In genomic region chr7:87246580-87246934, GRCm38 (mm10) we compare ENCODE assay signal across 8 mouse cellular contexts. TPM values are rescaled to one million over a fixed set of nuclear protein-coding genes. Genes with fewer than 3 reads are reported as not detected.
A peak's percentile ranks its signal among the peaks of the same experiment; 100 is the strongest.
DNase-seq lines count a peak whose midpoint lies in the region; ATAC-seq and TF ChIP-seq lines count a peak whose summit lies in the region.

No protein-coding gene starts in this region.

- H3K9me3 ChIP-seq in embryonic facial prominence, embryonic 10.5 days = no peaks in the 10 kb centered on the region
- H3K9me3 ChIP-seq in heart, embryonic 11.5 days (replicated peaks; ENCODE audit: control insufficient read depth, low read length) = no peaks in the 10 kb centered on the region
- no peaks in the 10 kb centered on the region for H3K9me3 ChIP-seq in kidney, embryonic 14.5 days (ENCODE audit: control insufficient read depth, low read length)
- no peaks in the 10 kb centered on the region for H3K9me3 ChIP-seq in lung, postnatal 0 days (ENCODE audit: low read length)

- TF ChIP-seq EP300 in lung, postnatal 0 days (IDR thresholded peaks at IDR 0.05) = no peak

- H3K9ac ChIP-seq in heart, embryonic 11.5 days (ENCODE audit: low read depth, low read length) = peak overlapping the region; percentile 85
- peak overlapping the region; percentile 83 for H3K9ac ChIP-seq in kidney, embryonic 14.5 days (ENCODE audit: low read depth, low read length)
- peak overlapping the region; percentile 44; the same call in 1 of the 2 replicates for H3K9ac ChIP-seq in lung, postnatal 0 days (replicated peaks; ENCODE audit: low read depth)

- TF ChIP-seq POLR2A in small intestine, adult 2 months (IDR thresholded peaks at IDR 0.05; ENCODE audit: low read depth, low read length) = no peak
- no peak for TF ChIP-seq POLR2A in thymus, adult 2 months (IDR thresholded peaks at IDR 0.05; ENCODE audit: control insufficient read depth, extremely low read depth, insufficient read depth, low read length, poor library complexity)

- peak; percentile 88 for ATAC-seq in heart, embryonic 11.5 days (replicated peaks; ENCODE audit: insufficient number of reproducible peaks, low FRiP score, low TSS enrichment)
- peak; percentile 98 for ATAC-seq in kidney, embryonic 14.5 days (ENCODE audit: low FRiP score, low TSS enrichment)
- peak; percentile 94 for ATAC-seq in lung, postnatal 0 days

- peak; percentile 1 to 71 for DNase-seq in left cerebral cortex, postnatal 10 days (ENCODE audit: extremely low spot score in 1 of 2, low spot score in 2 of 2)
- no peak for DNase-seq in left cerebral cortex, adult 9 months (ENCODE audit: low spot score in 2 of 2)
- DNase-seq in embryonic facial prominence, embryonic 10.5 days (ENCODE audit: low spot score) = peak; percentile 85
- DNase-seq in lung, postnatal 0 days (ENCODE audit: low spot score) = peak; percentile 71
- no peak for DNase-seq in thymus, adult 2 months

- peak; percentile 49 for TF ChIP-seq CTCF in lung, postnatal 0 days (IDR thresholded peaks at IDR 0.05)
- TF ChIP-seq CTCF in small intestine, adult 2 months (IDR thresholded peaks at IDR 0.05; ENCODE audit: extremely low read depth, insufficient read length, insufficient replicate concordance, low read depth, low read length) = no peak
- no peak for TF ChIP-seq CTCF in thymus, adult 2 months (IDR thresholded peaks at IDR 0.05; ENCODE audit: borderline replicate concordance, control insufficient read depth, extremely low read depth, insufficient read depth, low read length, poor library complexity)

- under 1% methylated on average over 30 of the region's 30 CpGs for WGBS in embryonic facial prominence, embryonic 10.5 days
- under 1% methylated on average over 18 of the region's 30 CpGs for whole genome bisulfite sequencing in heart, embryonic 11.5 days (ENCODE audit: insufficient replicate concordance)
- WGBS in kidney, embryonic 14.5 days = 2% methylated on average over 25 of the region's 30 CpGs
- under 1% methylated on average over 22 of the region's 30 CpGs for WGBS in lung, postnatal 0 days
- 3% methylated on average over 30 of the region's 30 CpGs for WGBS in small intestine, adult 2 months
- WGBS in thymus, adult 2 months = 6% methylated on average over 30 of the region's 30 CpGs

- no peaks in the 10 kb centered on the region for H3K36me3 ChIP-seq in embryonic facial prominence, embryonic 10.5 days (replicated peaks)
- no peaks in the 10 kb centered on the region for H3K36me3 ChIP-seq in heart, embryonic 11.5 days (ENCODE audit: control insufficient read depth, insufficient read depth, low read length)
- no peaks in the 10 kb centered on the region for H3K36me3 ChIP-seq in kidney, embryonic 14.5 days (ENCODE audit: control insufficient read depth, insufficient read depth, low read length)
- no peaks in the 10 kb centered on the region for H3K36me3 ChIP-seq in lung, postnatal 0 days (ENCODE audit: insufficient read depth, low read length)
- no peaks in the 10 kb centered on the region for H3K36me3 ChIP-seq in small intestine, adult 2 months (ENCODE audit: control insufficient read depth, insufficient read depth, low read length)
- no peaks in the 10 kb centered on the region for H3K36me3 ChIP-seq in thymus, adult 2 months (ENCODE audit: control insufficient read depth, insufficient read depth, low read length)

- no peaks in the 10 kb centered on the region for H3K27me3 ChIP-seq in embryonic facial prominence, embryonic 10.5 days (replicated peaks; ENCODE audit: low read depth, poor library complexity, severe bottlenecking)
- H3K27me3 ChIP-seq in heart, embryonic 11.5 days (ENCODE audit: control insufficient read depth, insufficient read depth, low read length) = no peaks in the 10 kb centered on the region
- H3K27me3 ChIP-seq in kidney, embryonic 14.5 days (ENCODE audit: control insufficient read depth, insufficient read depth, low read length) = no peaks in the 10 kb centered on the region
- H3K27me3 ChIP-seq in lung, postnatal 0 days (replicated peaks; ENCODE audit: insufficient read depth, low read length) = no peaks in the 10 kb centered on the region
- H3K27me3 ChIP-seq in small intestine, adult 2 months (ENCODE audit: control insufficient read depth, insufficient read depth, low read length) = no peaks in the 10 kb centered on the region
- H3K27me3 ChIP-seq in thymus, adult 2 months (ENCODE audit: control insufficient read depth, insufficient read depth, low read length) = no peaks in the 10 kb centered on the region

- H3K27ac ChIP-seq in embryonic facial prominence, embryonic 10.5 days (replicated peaks) = peak overlapping the region; percentile 96
- H3K27ac ChIP-seq in heart, embryonic 11.5 days (ENCODE audit: low read depth, low read length) = peak overlapping the region; percentile 76
- H3K27ac ChIP-seq in kidney, embryonic 14.5 days (ENCODE audit: low read depth, low read length) = peak overlapping the region; percentile 65
- H3K27ac ChIP-seq in lung, postnatal 0 days (ENCODE audit: low read length) = peak overlapping the region; percentile 71
- H3K27ac ChIP-seq in small intestine, adult 2 months (ENCODE audit: insufficient read depth, low read depth, low read length) = no peak overlapping the region
- H3K27ac ChIP-seq in thymus, adult 2 months (ENCODE audit: control insufficient read depth, insufficient read depth, low read length) = no peak overlapping the region

- intact Hi-C loops in left cerebral cortex, postnatal 10 days (cut with DNase I) = no loop called here

- H3K4me3 ChIP-seq in embryonic facial prominence, embryonic 10.5 days = peak overlapping the region; percentile 77
- H3K4me3 ChIP-seq in heart, embryonic 11.5 days (ENCODE audit: low read depth, low read length) = peak overlapping the region; percentile 69
- H3K4me3 ChIP-seq in kidney, embryonic 14.5 days (ENCODE audit: low read length) = peak overlapping the region; percentile 68
- H3K4me3 ChIP-seq in lung, postnatal 0 days (ENCODE audit: low read depth, low read length) = peak overlapping the region; percentile 58
- H3K4me3 ChIP-seq in small intestine, adult 2 months (ENCODE audit: low read depth, low read length) = peak overlapping the region; percentile 44
- no peak overlapping the region for H3K4me3 ChIP-seq in thymus, adult 2 months (ENCODE audit: control insufficient read depth, insufficient read depth, low read length)

- peak overlapping the region; percentile 75 for H3K4me2 ChIP-seq in heart, embryonic 11.5 days
- H3K4me2 ChIP-seq in kidney, embryonic 14.5 days (replicated peaks; ENCODE audit: low read depth, low read length) = peak overlapping the region; percentile 78
- peak overlapping the region; percentile 79 for H3K4me2 ChIP-seq in lung, postnatal 0 days (replicated peaks; ENCODE audit: low read depth, low read length)

- H3K4me1 ChIP-seq in embryonic facial prominence, embryonic 10.5 days = peaks cover 9% of the 10 kb centered on the region
- H3K4me1 ChIP-seq in heart, embryonic 11.5 days (ENCODE audit: control insufficient read depth, insufficient read depth, low read length) = 0 out of 2 replicates have a peak, but pooled peaks cover 2% of the 10 kb centered on the region
- no peaks in the 10 kb centered on the region for H3K4me1 ChIP-seq in kidney, embryonic 14.5 days (ENCODE audit: control insufficient read depth, insufficient read depth, low read length)
- no peaks in the 10 kb centered on the region for H3K4me1 ChIP-seq in lung, postnatal 0 days (ENCODE audit: insufficient read depth, low read depth, low read length)
- H3K4me1 ChIP-seq in small intestine, adult 2 months (ENCODE audit: control insufficient read depth, insufficient read depth, insufficient read length, low read length) = no peaks in the 10 kb centered on the region
- no peaks in the 10 kb centered on the region for H3K4me1 ChIP-seq in thymus, adult 2 months (replicated peaks; ENCODE audit: control insufficient read depth, insufficient read depth, low read length)

RNA-seq across cellular contexts. Expression of gene Nox4, which starts 0.7 kb away (rescaled TPM):
- under 1 TPM; 0.56 to 0.61 TPM for total RNA-seq in left cerebral cortex, postnatal 10 days (2021)
- polyA plus RNA-seq in embryonic facial prominence, embryonic 10.5 days (2016; fragmentation: Nextera tagmentation; extraction: Ambion mirVana) = 5.2 and 5.7 TPM in 2 replicates
- 4.1 and 4.5 TPM in 2 replicates for polyA plus RNA-seq in heart, embryonic 11.5 days (2014; fragmentation: Nextera tagmentation; extraction: Ambion mirVana)
- 3.5 and 6.8 TPM in 2 replicates for polyA plus RNA-seq in kidney, embryonic 14.5 days (2014; fragmentation: Nextera tagmentation; extraction: Ambion mirVana)
- polyA plus RNA-seq in lung, postnatal 0 days (2015; fragmentation: Nextera tagmentation; extraction: Ambion mirVana) = 12.4 and 13.9 TPM in 2 replicates
- polyA plus RNA-seq in small intestine, adult 2 months (2012; rRNA removed) = 0.14 and 0.32 TPM in 2 replicates
- polyA plus RNA-seq in thymus, adult 2 months (2012; rRNA removed) = 0.32 and 0.36 TPM in 2 replicates

Comparison
In these comparisons a context has a peak if more than half of its experiments do, and no peak if none do; other contexts are left out.
1. DNase-seq: peak in left cerebral cortex, postnatal 10 days (2 of 2), embryonic facial prominence, embryonic 10.5 days (single experiment) and lung, postnatal 0 days (single experiment); none in left cerebral cortex, adult 9 months (0 of 2) and thymus, adult 2 months (single experiment).
2. H3K27ac ChIP-seq: peak in embryonic facial prominence, embryonic 10.5 days (single experiment), heart, embryonic 11.5 days (single experiment), kidney, embryonic 14.5 days (single experiment) and lung, postnatal 0 days (single experiment); none in small intestine, adult 2 months (single experiment) and thymus, adult 2 months (single experiment).
3. Peak in every context shown above with its lines, with median percentiles within 50 percentile points of each other: ATAC-seq, H3K4me2 ChIP-seq and H3K9ac ChIP-seq.